Mouse (Mus musculus): ENCODE data around the gene Pex14. TPM values are rescaled to one million over a fixed set of nuclear protein-coding genes. Genes with fewer than 3 reads are reported as not detected.

Gene Pex14
- polyA plus RNA-seq, 2 experiments = 32.3 to 37.3 TPM

GRCm38 (mm10) chr4:149021021-149021420, 78.7 kb downstream of the Pex14 start:
- no peak for TF ChIP-seq POLR2A (IDR thresholded peaks at IDR 0.05; ENCODE audit: borderline replicate concordance, extremely low read depth, insufficient read depth, insufficient read length)
- no peak overlapping the region for H3K9ac ChIP-seq (ENCODE audit: low read depth, low read length, severe bottlenecking)
- no peak overlapping the region for H3K4me2 ChIP-seq (replicated peaks; ENCODE audit: low read depth, low read length, severe bottlenecking)
- H3K27ac ChIP-seq (replicated peaks; ENCODE audit: low read depth, low read length) = no peak overlapping the region
- H3K36me3 ChIP-seq (ENCODE audit: control insufficient read depth, insufficient read depth, low read length) = 0 out of 2 replicates have a peak, but pooled peaks cover 4% of the 10 kb centered on the region
- H3K9me3 ChIP-seq (ENCODE audit: control insufficient read depth, low read length) = no peaks in the 10 kb centered on the region
- DNase-seq (ENCODE audit: low spot score) (no peak), ATAC-seq (ENCODE audit: low FRiP score, low read depth) (no peak)
- no peak overlapping the region for H3K4me3 ChIP-seq (replicated peaks; ENCODE audit: low read length)
- no peaks in the 10 kb centered on the region for H3K4me1 ChIP-seq (ENCODE audit: control insufficient read depth, insufficient read depth, low read length)
- no peaks in the 10 kb centered on the region for H3K27me3 ChIP-seq (ENCODE audit: control insufficient read depth, insufficient read depth, low read length)

- Histone ChIP-seq H3K4me3 (replicated peaks; ENCODE audit: low read length) (no peak overlapping the region), H3K9me3 (ENCODE audit: control insufficient read depth, low read length) (no peaks in the 10 kb centered on the region), H3K27ac (replicated peaks; ENCODE audit: low read depth, low read length) (no peak overlapping the region), H3K9ac (ENCODE audit: low read depth, low read length, severe bottlenecking) (no peak overlapping the region), H3K4me2 (replicated peaks; ENCODE audit: low read depth, low read length, severe bottlenecking) (no peak overlapping the region), H3K27me3 (ENCODE audit: control insufficient read depth, insufficient read depth, low read length) (no peaks in the 10 kb centered on the region), H3K36me3 (ENCODE audit: control insufficient read depth, insufficient read depth, low read length) (0 out of 2 replicates have a peak, but pooled peaks cover 4% of the 10 kb centered on the region), H3K4me1 (ENCODE audit: control insufficient read depth, insufficient read depth, low read length) (no peaks in the 10 kb centered on the region)
- DNase-seq (ENCODE audit: low spot score) (no peak), ATAC-seq (ENCODE audit: low FRiP score, low read depth) (no peak)
- WGBS = 85% methylated on average over 6 of the region's 6 CpGs
- TF ChIP-seq POLR2A (IDR thresholded peaks at IDR 0.05; ENCODE audit: borderline replicate concordance, extremely low read depth, insufficient read depth, insufficient read length) = no peak
Observed at GRCm38 (mm10) chr4:149019456-149019855, 80.2 kb downstream of the Pex14 start.

- no peak overlapping the region for H3K27ac ChIP-seq (replicated peaks; ENCODE audit: low read depth, low read length)
- H3K9me3 ChIP-seq (ENCODE audit: control insufficient read depth, low read length) = no peaks in the 10 kb centered on the region
- H3K4me2 ChIP-seq (replicated peaks; ENCODE audit: low read depth, low read length, severe bottlenecking) = no peak overlapping the region
- H3K9ac ChIP-seq (ENCODE audit: low read depth, low read length, severe bottlenecking) = no peak overlapping the region
- H3K4me1 ChIP-seq (ENCODE audit: control insufficient read depth, insufficient read depth, low read length) = no peaks in the 10 kb centered on the region
- no peak overlapping the region for H3K4me3 ChIP-seq (replicated peaks; ENCODE audit: low read length)
- no peak for DNase-seq (ENCODE audit: low spot score)
- H3K27me3 ChIP-seq (ENCODE audit: control insufficient read depth, insufficient read depth, low read length) = no peaks in the 10 kb centered on the region
- 92% methylated on average over 6 of the region's 6 CpGs for WGBS
- no peak for TF ChIP-seq POLR2A (IDR thresholded peaks at IDR 0.05; ENCODE audit: borderline replicate concordance, extremely low read depth, insufficient read depth, insufficient read length)
- H3K36me3 ChIP-seq (ENCODE audit: control insufficient read depth, insufficient read depth, low read length) = no peaks in the 10 kb centered on the region
- ATAC-seq (ENCODE audit: low FRiP score, low read depth) = no peak
Observed at GRCm38 (mm10) chr4:149006756-149007155, 92.9 kb downstream of the Pex14 start.

GRCm38 (mm10) chr4:149006107-149006506, 93.6 kb downstream of the Pex14 start:
- Histone ChIP-seq H3K27ac (replicated peaks; ENCODE audit: low read depth, low read length) (no peak overlapping the region), H3K4me2 (replicated peaks; ENCODE audit: low read depth, low read length, severe bottlenecking) (no peak overlapping the region), H3K4me1 (ENCODE audit: control insufficient read depth, insufficient read depth, low read length) (no peaks in the 10 kb centered on the region), H3K9me3 (ENCODE audit: control insufficient read depth, low read length) (no peaks in the 10 kb centered on the region), H3K36me3 (ENCODE audit: control insufficient read depth, insufficient read depth, low read length) (peaks cover 4% of the 10 kb centered on the region; the same call in 1 of the 2 replicates), H3K9ac (ENCODE audit: low read depth, low read length, severe bottlenecking) (no peak overlapping the region), H3K4me3 (replicated peaks; ENCODE audit: low read length) (no peak overlapping the region), H3K27me3 (ENCODE audit: control insufficient read depth, insufficient read depth, low read length) (no peaks in the 10 kb centered on the region)
- ATAC-seq (ENCODE audit: low FRiP score, low read depth) (no peak), DNase-seq (ENCODE audit: low spot score) (no peak)
- TF ChIP-seq POLR2A (IDR thresholded peaks at IDR 0.05; ENCODE audit: borderline replicate concordance, extremely low read depth, insufficient read depth, insufficient read length) = no peak
- 90% methylated on average over 3 of the region's 3 CpGs for WGBS

GRCm38 (mm10) chr4:149002441-149003093, 97.1 kb downstream of the Pex14 start:
- Histone ChIP-seq H3K27ac (replicated peaks; ENCODE audit: low read depth, low read length) (no peak overlapping the region), H3K4me1 (ENCODE audit: control insufficient read depth, insufficient read depth, low read length) (no peaks in the 10 kb centered on the region), H3K27me3 (ENCODE audit: control insufficient read depth, insufficient read depth, low read length) (no peaks in the 10 kb centered on the region), H3K9ac (ENCODE audit: low read depth, low read length, severe bottlenecking) (no peak overlapping the region), H3K4me2 (replicated peaks; ENCODE audit: low read depth, low read length, severe bottlenecking) (no peak overlapping the region), H3K9me3 (ENCODE audit: control insufficient read depth, low read length) (no peaks in the 10 kb centered on the region), H3K36me3 (ENCODE audit: control insufficient read depth, insufficient read depth, low read length) (peaks cover 10% of the 10 kb centered on the region; the same call in 1 of the 2 replicates), H3K4me3 (replicated peaks; ENCODE audit: low read length) (no peak overlapping the region)
- DNase-seq (ENCODE audit: low spot score) = no peak
- no peak for ATAC-seq (ENCODE audit: low FRiP score, low read depth)
- no peak for TF ChIP-seq POLR2A (IDR thresholded peaks at IDR 0.05; ENCODE audit: borderline replicate concordance, extremely low read depth, insufficient read depth, insufficient read length)
- 94% methylated on average over 11 of the region's 11 CpGs for WGBS

Data from limb, embryonic 14.5 days (tissue).